Mouse (Mus musculus): Measurements from ENCODE around the gene Rbm17.
A peak's percentile ranks its signal among the peaks of the same experiment; 100 is the strongest.
"Not testable (repeated sequence)": the region's sequence is repeated elsewhere in the genome, so short reads cannot be mapped to it uniquely, and the experiment has no call there.

Rbm17 gene

GRCm38 (mm10) chr2:11545380-11545779 is 58.6 kb downstream of the Rbm17 start:
- DNase-seq (ENCODE audit: low read depth, low spot score): peak; percentile 54

- DNase-seq (ENCODE audit: low read depth, low spot score): no peak
These were observed 59.6 kb downstream of the Rbm17 start for GRCm38 (mm10) chr2:11544342-11544741.

GRCm38 (mm10) chr2:11543158-11543557 is 60.8 kb downstream of the Rbm17 start:
- DNase-seq (ENCODE audit: low read depth, low spot score): peak; percentile 78

- DNase-seq (ENCODE audit: low read depth, low spot score): peak; percentile 64
These were observed 61.3 kb downstream of the Rbm17 start for GRCm38 (mm10) chr2:11542640-11543039.

GRCm38 (mm10) chr2:11542121-11542520 is 61.8 kb downstream of the Rbm17 start:
- DNase-seq (ENCODE audit: low read depth, low spot score): no peak

- DNase-seq (ENCODE audit: low read depth, low spot score): not testable (repeated sequence)
These were observed 62.4 kb downstream of the Rbm17 start for GRCm38 (mm10) chr2:11541528-11541927.

- DNase-seq (ENCODE audit: low read depth, low spot score): no peak
These were observed 68.0 kb downstream of the Rbm17 start for GRCm38 (mm10) chr2:11535966-11536365.
